Mouse (Mus musculus): ENCODE data around the gene 0610010K14Rik. TPM values are rescaled to one million over a fixed set of nuclear protein-coding genes. Genes with fewer than 3 reads are reported as not detected.
A peak's percentile ranks its signal among the peaks of the same experiment; 100 is the strongest.

The 0610010K14Rik gene
- polyA plus RNA-seq, 1 experiment from 2014 or later: 245 TPM

GRCm38 (mm10) chr11:70239541-70240279, 2.0 kb upstream of the 0610010K14Rik start, which contains the start of the genes Gm21988 and Rnasek:
Gene Gm21988 (minus strand): TSS chr11:70239830.
Gene Rnasek (minus strand): TSS chr11:70239842.
- Histone ChIP-seq H3K4me2 (ENCODE audit: low read length) (peak within 1 kb of the TSS; percentile 99), H3K36me3 (ENCODE audit: control insufficient read depth, insufficient read depth, low read length) (peaks cover 13% of the 10 kb centered on the region), H3K27ac (ENCODE audit: low read depth, low read length) (peak within 1 kb of the TSS; percentile 89; the same call in 1 of the 2 replicates), H3K27me3 (replicated peaks; ENCODE audit: control insufficient read depth, insufficient read depth, low read length) (no peaks in the 10 kb centered on the region), H3K9ac (ENCODE audit: low read length) (peak within 1 kb of the TSS; percentile 72), H3K9me3 (replicated peaks; ENCODE audit: control insufficient read depth, low read length) (no peaks in the 10 kb centered on the region), H3K4me3 (ENCODE audit: low read depth, low read length) (peak within 1 kb of the TSS; percentile 55), H3K4me1 (ENCODE audit: control insufficient read depth, insufficient read depth, low read length) (peaks cover 24% of the 10 kb centered on the region)
- DNase-seq (ENCODE audit: low spot score) (peak; percentile 95), ATAC-seq (peak; percentile 43)
- under 1% methylated on average over 31 of the region's 35 CpGs for WGBS

GRCm38 (mm10) chr11:70238591-70239440, 1.1 kb upstream of the 0610010K14Rik start:
- WGBS: 14% methylated on average over 23 of the region's 23 CpGs
- ATAC-seq: no peak

GRCm38 (mm10) chr11:70236717-70237116, 997 bp downstream of the 0610010K14Rik start:
- H3K27me3 ChIP-seq (replicated peaks; ENCODE audit: control insufficient read depth, insufficient read depth, low read length): no peaks in the 10 kb centered on the region
- peak overlapping the region; percentile 72 for H3K9ac ChIP-seq (ENCODE audit: low read length)
- H3K36me3 ChIP-seq (ENCODE audit: control insufficient read depth, insufficient read depth, low read length): peaks cover 18% of the 10 kb centered on the region
- H3K4me3 ChIP-seq (ENCODE audit: low read depth, low read length): peak overlapping the region; percentile 55
- H3K4me1 ChIP-seq (ENCODE audit: control insufficient read depth, insufficient read depth, low read length): peaks cover 24% of the 10 kb centered on the region
- no peaks in the 10 kb centered on the region for H3K9me3 ChIP-seq (replicated peaks; ENCODE audit: control insufficient read depth, low read length)
- ATAC-seq (no peak), DNase-seq (ENCODE audit: low spot score) (no peak)
- WGBS: 40% methylated on average over 7 of the region's 7 CpGs
- H3K27ac ChIP-seq (ENCODE audit: low read depth, low read length): peak overlapping the region; percentile 89; the same call in 1 of the 2 replicates
- H3K4me2 ChIP-seq (ENCODE audit: low read length): peak overlapping the region; percentile 99

More at GRCm38 (mm10) chr11:70238591-70239440, 1.1 kb upstream of the 0610010K14Rik start:
- H3K9me3 ChIP-seq (replicated peaks; ENCODE audit: control insufficient read depth, low read length): no peaks in the 10 kb centered on the region
- H3K4me1 ChIP-seq (ENCODE audit: control insufficient read depth, insufficient read depth, low read length): peaks cover 24% of the 10 kb centered on the region
- peak overlapping the region; percentile 99 for H3K4me2 ChIP-seq (ENCODE audit: low read length)
- H3K27me3 ChIP-seq (replicated peaks; ENCODE audit: control insufficient read depth, insufficient read depth, low read length): no peaks in the 10 kb centered on the region
- H3K27ac ChIP-seq (ENCODE audit: low read depth, low read length): peak overlapping the region; percentile 89
- H3K36me3 ChIP-seq (ENCODE audit: control insufficient read depth, insufficient read depth, low read length): peaks cover 18% of the 10 kb centered on the region
- H3K9ac ChIP-seq (ENCODE audit: low read length): peak overlapping the region; percentile 72
- DNase-seq (ENCODE audit: low spot score): no peak
- peak overlapping the region; percentile 55 for H3K4me3 ChIP-seq (ENCODE audit: low read depth, low read length)

- DNase-seq (ENCODE audit: low spot score): no peak
- 92% methylated on average over 12 of the region's 12 CpGs for WGBS
- no peak for ATAC-seq
Observed at GRCm38 (mm10) chr11:70235254-70235900, 2.3 kb downstream of the 0610010K14Rik start.

GRCm38 (mm10) chr11:70234497-70234896, 3.2 kb downstream of the 0610010K14Rik start:
- no peak overlapping the region for H3K27ac ChIP-seq (ENCODE audit: low read depth, low read length)
- WGBS: 80% methylated on average over 8 of the region's 8 CpGs
- DNase-seq (ENCODE audit: low spot score): no peak
- peaks cover 18% of the 10 kb centered on the region for H3K36me3 ChIP-seq (ENCODE audit: control insufficient read depth, insufficient read depth, low read length)
- H3K27me3 ChIP-seq (replicated peaks; ENCODE audit: control insufficient read depth, insufficient read depth, low read length): peaks cover 14% of the 10 kb centered on the region
- no peak for ATAC-seq
- no peaks in the 10 kb centered on the region for H3K9me3 ChIP-seq (replicated peaks; ENCODE audit: control insufficient read depth, low read length)
- H3K4me2 ChIP-seq (ENCODE audit: low read length): no peak overlapping the region
- peaks cover 18% of the 10 kb centered on the region for H3K4me1 ChIP-seq (ENCODE audit: control insufficient read depth, insufficient read depth, low read length)
- H3K4me3 ChIP-seq (ENCODE audit: low read depth, low read length): no peak overlapping the region
- H3K9ac ChIP-seq (ENCODE audit: low read length): no peak overlapping the region

More at GRCm38 (mm10) chr11:70235254-70235900, 2.3 kb downstream of the 0610010K14Rik start:
- Histone ChIP-seq H3K27me3 (replicated peaks; ENCODE audit: control insufficient read depth, insufficient read depth, low read length) (peaks cover 6% of the 10 kb centered on the region; the same call in 1 of the 2 replicates), H3K9ac (ENCODE audit: low read length) (no peak overlapping the region), H3K27ac (ENCODE audit: low read depth, low read length) (no peak overlapping the region), H3K36me3 (ENCODE audit: control insufficient read depth, insufficient read depth, low read length) (peaks cover 18% of the 10 kb centered on the region), H3K4me2 (ENCODE audit: low read length) (no peak overlapping the region), H3K4me3 (ENCODE audit: low read depth, low read length) (no peak overlapping the region), H3K9me3 (replicated peaks; ENCODE audit: control insufficient read depth, low read length) (no peaks in the 10 kb centered on the region), H3K4me1 (ENCODE audit: control insufficient read depth, insufficient read depth, low read length) (peaks cover 20% of the 10 kb centered on the region)

GRCm38 (mm10) chr11:70234037-70234436, 3.7 kb downstream of the 0610010K14Rik start:
- WGBS: 64% methylated on average over 5 of the region's 5 CpGs
- peaks cover 17% of the 10 kb centered on the region for H3K4me1 ChIP-seq (ENCODE audit: control insufficient read depth, insufficient read depth, low read length)

GRCm38 (mm10) chr11:70233016-70233415, 4.7 kb downstream of the 0610010K14Rik start:
- peaks cover 18% of the 10 kb centered on the region for H3K36me3 ChIP-seq (ENCODE audit: control insufficient read depth, insufficient read depth, low read length)
- DNase-seq (ENCODE audit: low spot score) (no peak), ATAC-seq (no peak)
- H3K9me3 ChIP-seq (replicated peaks; ENCODE audit: control insufficient read depth, low read length): no peaks in the 10 kb centered on the region
- H3K4me3 ChIP-seq (ENCODE audit: low read depth, low read length): peak overlapping the region; percentile 31
- H3K27me3 ChIP-seq (replicated peaks; ENCODE audit: control insufficient read depth, insufficient read depth, low read length): peaks cover 25% of the 10 kb centered on the region
- H3K4me2 ChIP-seq (ENCODE audit: low read length): peak overlapping the region; percentile 54
- 36% methylated on average over 8 of the region's 8 CpGs for WGBS
- peak overlapping the region; percentile 64 for H3K9ac ChIP-seq (ENCODE audit: low read length)
- H3K27ac ChIP-seq (ENCODE audit: low read depth, low read length): no peak overlapping the region; the same call in 1 of the 2 replicates
- peaks cover 8% of the 10 kb centered on the region for H3K4me1 ChIP-seq (ENCODE audit: control insufficient read depth, insufficient read depth, low read length)

More at GRCm38 (mm10) chr11:70234037-70234436, 3.7 kb downstream of the 0610010K14Rik start:
- no peak overlapping the region for H3K9ac ChIP-seq (ENCODE audit: low read length)
- no peak for DNase-seq (ENCODE audit: low spot score)
- H3K36me3 ChIP-seq (ENCODE audit: control insufficient read depth, insufficient read depth, low read length): peaks cover 18% of the 10 kb centered on the region
- no peak overlapping the region for H3K4me3 ChIP-seq (ENCODE audit: low read depth, low read length)
- peaks cover 18% of the 10 kb centered on the region for H3K27me3 ChIP-seq (replicated peaks; ENCODE audit: control insufficient read depth, insufficient read depth, low read length)
- no peak overlapping the region for H3K27ac ChIP-seq (ENCODE audit: low read depth, low read length)
- no peaks in the 10 kb centered on the region for H3K9me3 ChIP-seq (replicated peaks; ENCODE audit: control insufficient read depth, low read length)
- ATAC-seq: no peak
- no peak overlapping the region for H3K4me2 ChIP-seq (ENCODE audit: low read length)

- peaks cover 11% of the 10 kb centered on the region for H3K4me1 ChIP-seq (ENCODE audit: control insufficient read depth, insufficient read depth, low read length)
- H3K9me3 ChIP-seq (replicated peaks; ENCODE audit: control insufficient read depth, low read length): no peaks in the 10 kb centered on the region
- 9% methylated on average over 10 of the region's 10 CpGs for WGBS
- H3K4me2 ChIP-seq (ENCODE audit: low read length): peak overlapping the region; percentile 54
- H3K9ac ChIP-seq (ENCODE audit: low read length): peak overlapping the region; percentile 64
- H3K27ac ChIP-seq (ENCODE audit: low read depth, low read length): no peak overlapping the region; the same call in 1 of the 2 replicates
- H3K4me3 ChIP-seq (ENCODE audit: low read depth, low read length): peak overlapping the region; percentile 31
- H3K36me3 ChIP-seq (ENCODE audit: control insufficient read depth, insufficient read depth, low read length): peaks cover 18% of the 10 kb centered on the region
- DNase-seq (ENCODE audit: low spot score): peak; percentile 61
- H3K27me3 ChIP-seq (replicated peaks; ENCODE audit: control insufficient read depth, insufficient read depth, low read length): peaks cover 29% of the 10 kb centered on the region
- no peak for ATAC-seq
Observed at GRCm38 (mm10) chr11:70232546-70232945, 5.2 kb downstream of the 0610010K14Rik start.
